Mouse (Mus musculus): ENCODE results near the gene D930048N14Rik.

DNA sequence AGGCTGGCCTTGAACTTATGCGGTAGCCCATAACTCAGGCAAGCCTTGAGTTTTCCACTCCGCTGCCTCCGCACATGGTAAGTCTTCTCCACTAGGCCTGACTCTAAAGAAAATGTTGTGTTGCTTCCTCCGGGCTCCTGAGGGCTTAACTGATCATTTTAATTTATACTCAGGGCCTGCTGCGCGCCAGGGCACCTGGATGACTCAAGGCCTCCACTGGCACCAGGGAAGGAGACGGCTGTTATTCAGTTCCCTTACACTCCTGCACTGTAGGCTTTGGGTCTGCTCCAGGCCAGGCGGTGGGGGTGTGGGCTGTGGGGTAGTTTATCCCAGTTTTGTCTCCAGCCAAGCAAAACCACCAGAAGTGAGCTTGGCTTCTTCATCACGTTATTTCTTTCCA, 22.5 kb downstream of the D930048N14Rik start:
- TF ChIP-seq CTCF (IDR thresholded peaks at IDR 0.05; ENCODE audit: insufficient read depth, low read length) (no peak), POLR2A (IDR thresholded peaks at IDR 0.05; ENCODE audit: borderline replicate concordance, extremely low read depth, low read depth, low read length) (no peak)

Measured in lung, adult 2 months (tissue).